In genomic region chr5:33656739-33657138, GRCm38 (mm10) we compare ENCODE assay signal across 10 mouse cellular contexts. TPM values are rescaled to one million over a fixed set of nuclear protein-coding genes. Genes with fewer than 3 reads are reported as not detected.
DNase-seq lines count a peak whose midpoint lies in the region; ATAC-seq and TF ChIP-seq lines count a peak whose summit lies in the region.
"Had no signal": no experiment of that assay in that cellular context is flagged by ENCODE, and none has a peak within 500 bp of the region (broad histone marks: within the 10 kb centered on the region; RNA-seq: fewer than 3 reads in every experiment).

No protein-coding gene starts in this region.

- TF ChIP-seq EP300 in heart, adult 2 months (IDR thresholded peaks at IDR 0.05; ENCODE audit: insufficient read depth, low read depth, low read length): no peak
- TF ChIP-seq EP300 in stomach, postnatal 0 days (optimal IDR thresholded peaks at IDR 0.05): no peak

- H3K9me3 ChIP-seq in liver, embryonic 11.5 days (ENCODE audit: control insufficient read depth, low read length): no peaks in the 10 kb centered on the region
- no peaks in the 10 kb centered on the region for H3K9me3 ChIP-seq in stomach, postnatal 0 days (ENCODE audit: control insufficient read depth, low read length)

- H3K4me3 ChIP-seq in heart, adult 2 months: peak overlapping the region; percentile 71
- H3K4me3 ChIP-seq in thymus, adult 2 months (ENCODE audit: control insufficient read depth, insufficient read depth, low read length): peak overlapping the region; percentile 74
- peak overlapping the region; percentile 87 for H3K4me3 ChIP-seq in liver, embryonic 11.5 days (ENCODE audit: low read depth, low read length)
- H3K4me3 ChIP-seq in stomach, postnatal 0 days (ENCODE audit: low read depth, low read length): peak overlapping the region; percentile 72

- peak overlapping the region; percentile 100 for H3K27ac ChIP-seq in heart, adult 2 months
- no peak overlapping the region for H3K27ac ChIP-seq in thymus, adult 2 months (ENCODE audit: control insufficient read depth, insufficient read depth, low read length)
- H3K27ac ChIP-seq in liver, embryonic 11.5 days (ENCODE audit: low read depth, low read length): peak overlapping the region; percentile 74; the same call in 1 of the 2 replicates
- peak overlapping the region; percentile 98 for H3K27ac ChIP-seq in stomach, postnatal 0 days (replicated peaks)

- H3K27me3 ChIP-seq in heart, adult 2 months (ENCODE audit: control insufficient read depth, insufficient read depth, low read length): no peaks in the 10 kb centered on the region
- no peaks in the 10 kb centered on the region for H3K27me3 ChIP-seq in thymus, adult 2 months (ENCODE audit: control insufficient read depth, insufficient read depth, low read length)
- no peaks in the 10 kb centered on the region for H3K27me3 ChIP-seq in liver, embryonic 11.5 days (replicated peaks; ENCODE audit: control insufficient read depth, insufficient read depth, low read length)
- H3K27me3 ChIP-seq in stomach, postnatal 0 days (ENCODE audit: control insufficient read depth, insufficient read depth, low read length): no peaks in the 10 kb centered on the region

- no peak for TF ChIP-seq CTCF in heart, adult 2 months (IDR thresholded peaks at IDR 0.05)
- TF ChIP-seq CTCF in thymus, adult 2 months (IDR thresholded peaks at IDR 0.05; ENCODE audit: borderline replicate concordance, control insufficient read depth, extremely low read depth, insufficient read depth, low read length, poor library complexity): no peak
- TF ChIP-seq CTCF in stomach, postnatal 0 days (IDR thresholded peaks at IDR 0.05; ENCODE audit: low read depth): no peak

- H3K9ac ChIP-seq in heart, adult 2 months (ENCODE audit: low read depth, low read length): peak overlapping the region; percentile 81
- peak overlapping the region; percentile 89 for H3K9ac ChIP-seq in liver, embryonic 11.5 days (ENCODE audit: low read depth, low read length)
- peak overlapping the region; percentile 77 for H3K9ac ChIP-seq in stomach, postnatal 0 days (ENCODE audit: low read length)

- no peaks in the 10 kb centered on the region for H3K36me3 ChIP-seq in heart, adult 2 months (ENCODE audit: control insufficient read depth, insufficient read depth, low read length)
- no peaks in the 10 kb centered on the region for H3K36me3 ChIP-seq in thymus, adult 2 months (ENCODE audit: control insufficient read depth, insufficient read depth, low read length)
- peaks cover 19% of the 10 kb centered on the region for H3K36me3 ChIP-seq in liver, embryonic 11.5 days (ENCODE audit: control insufficient read depth, insufficient read depth, low read length)
- H3K36me3 ChIP-seq in stomach, postnatal 0 days (ENCODE audit: control insufficient read depth, insufficient read depth, low read length): peaks cover 2% of the 10 kb centered on the region; the same call in 1 of the 2 replicates

- TF ChIP-seq POLR2A in heart, adult 2 months (IDR thresholded peaks at IDR 0.05; ENCODE audit: insufficient read depth, low read depth, low read length): no peak
- no peak for TF ChIP-seq POLR2A in thymus, adult 2 months (IDR thresholded peaks at IDR 0.05; ENCODE audit: control insufficient read depth, extremely low read depth, insufficient read depth, low read length, poor library complexity)

- intact Hi-C loops in heart, adult 2 months (cut with DNase I): loop anchor here (5.0 to 10.0 kb wide), 4 partner anchors 126 to 708 kb away; partner anchors contain the start of genes Fam193a, Letm1, Mxd4 and Nelfa
- intact Hi-C loops in heart, postnatal 25 days (cut with DNase I): loop anchor here (2.0 to 10.0 kb wide), 2 partner anchors 126 to 278 kb away; partner anchors contain the start of genes Letm1 and Nelfa

- H3K4me1 ChIP-seq in heart, adult 2 months (ENCODE audit: control insufficient read depth, insufficient read depth, low read length): peaks cover 8% of the 10 kb centered on the region
- H3K4me1 ChIP-seq in thymus, adult 2 months (replicated peaks; ENCODE audit: control insufficient read depth, insufficient read depth, low read length): peaks cover 13% of the 10 kb centered on the region
- peaks cover 21% of the 10 kb centered on the region for H3K4me1 ChIP-seq in liver, embryonic 11.5 days (replicated peaks; ENCODE audit: control insufficient read depth, insufficient read depth, low read length)
- H3K4me1 ChIP-seq in stomach, postnatal 0 days (replicated peaks; ENCODE audit: control insufficient read depth, insufficient read depth): 0 out of 2 replicates have a peak, but pooled peaks cover 4% of the 10 kb centered on the region

- ATAC-seq in liver, embryonic 11.5 days (replicated peaks; ENCODE audit: low FRiP score): no peak
- no peak for ATAC-seq in stomach, postnatal 0 days (ENCODE audit: low FRiP score, low TSS enrichment)

- no peak for DNase-seq in heart, adult 2 months
- no peak for DNase-seq in heart, postnatal 25 days (ENCODE audit: low spot score)
- DNase-seq in thymus, adult 2 months: no peak
- DNase-seq in thymus, postnatal 10 days (ENCODE audit: low spot score in 2 of 2): no peak
- no peak for DNase-seq in liver, embryonic 11.5 days (ENCODE audit: low spot score)
- DNase-seq in stomach, postnatal 0 days (ENCODE audit: low spot score): no peak
- DNase-seq in layer of hippocampus, postnatal 10 days (ENCODE audit: low spot score in 2 of 2): no peak
- no peak for DNase-seq in layer of hippocampus, postnatal 14 days (ENCODE audit: low spot score in 2 of 2)
- DNase-seq: cerebellum, postnatal 10 days; lung, postnatal 10 days had no signal

- WGBS in heart, adult 2 months: 7% methylated on average over 1 of the region's 1 CpGs
- WGBS in thymus, adult 2 months: 33% methylated on average over 1 of the region's 1 CpGs
- WGBS in liver, embryonic 11.5 days: 17% methylated on average over 1 of the region's 1 CpGs
- WGBS in stomach, postnatal 0 days: 25% methylated on average over 1 of the region's 1 CpGs

- peak overlapping the region; percentile 92 for H3K4me2 ChIP-seq in liver, embryonic 11.5 days
- peak overlapping the region; percentile 80 for H3K4me2 ChIP-seq in stomach, postnatal 0 days (replicated peaks; ENCODE audit: low read depth)

- no peaks in the 10 kb centered on the region for H3K79me2 ChIP-seq in heart, adult 2 months (replicated peaks; ENCODE audit: control insufficient read depth, insufficient read depth, low read length)

RNA-seq across cellular contexts. Expression of gene Tacc3, which starts 1.2 kb away (rescaled TPM):
- total RNA-seq in heart, adult 2 months (2021): 1 to 10 TPM; 1.4 to 3.1 TPM
- polyA plus RNA-seq in heart, adult 2 months (2012; rRNA removed): 1.8 and 2.6 TPM in 2 replicates
- total RNA-seq in heart, postnatal 25 days (2021): 1 to 10 TPM; 2.4 TPM
- 57.3 and 72.7 TPM in 2 replicates for polyA plus RNA-seq in thymus, adult 2 months (2012; rRNA removed)
- polyA plus RNA-seq in liver, embryonic 11.5 days (2014; fragmentation: Nextera tagmentation; extraction: Ambion mirVana): 229 and 255 TPM in 2 replicates
- polyA plus RNA-seq in stomach, postnatal 0 days (2015; fragmentation: Nextera tagmentation; extraction: Ambion mirVana): 33.8 and 44.0 TPM in 2 replicates
- total RNA-seq in layer of hippocampus, postnatal 10 days (2021): 10 to 100 TPM; 12.4 to 14.1 TPM
- total RNA-seq in layer of hippocampus, postnatal 14 days (2021): 10 to 100 TPM in 1 of 2 experiments, 1 to 10 TPM in 1; 9.8 to 12.0 TPM

RNA-seq across cellular contexts. Expression of gene Tmem129, which starts 1.5 kb away (rescaled TPM):
- total RNA-seq in heart, adult 2 months (2021): 10 to 100 TPM; 19.3 to 21.8 TPM
- 40.1 and 49.0 TPM in 2 replicates for polyA plus RNA-seq in heart, adult 2 months (2012; rRNA removed)
- 10 to 100 TPM; 19.8 to 20.2 TPM for total RNA-seq in heart, postnatal 25 days (2021)
- 71.6 and 78.0 TPM in 2 replicates for polyA plus RNA-seq in thymus, adult 2 months (2012; rRNA removed)
- 35.7 and 38.0 TPM in 2 replicates for polyA plus RNA-seq in liver, embryonic 11.5 days (2014; fragmentation: Nextera tagmentation; extraction: Ambion mirVana)
- 16.7 and 17.4 TPM in 2 replicates for polyA plus RNA-seq in stomach, postnatal 0 days (2015; fragmentation: Nextera tagmentation; extraction: Ambion mirVana)
- total RNA-seq in layer of hippocampus, postnatal 10 days (2021): 10 to 100 TPM; 21.4 to 22.4 TPM
- total RNA-seq in layer of hippocampus, postnatal 14 days (2021): 10 to 100 TPM; 21.7 to 25.5 TPM

RNA-seq across cellular contexts. Expression of gene Slbp, which starts 4.4 kb away (rescaled TPM):
- total RNA-seq in heart, adult 2 months (2021): 10 to 100 TPM; 10.6 to 12.7 TPM
- polyA plus RNA-seq in heart, adult 2 months (2012; rRNA removed): 7.7 and 13.8 TPM in 2 replicates
- 10 to 100 TPM; 15.3 to 16.2 TPM for total RNA-seq in heart, postnatal 25 days (2021)
- 87.4 and 132 TPM in 2 replicates for polyA plus RNA-seq in thymus, adult 2 months (2012; rRNA removed)
- 369 and 394 TPM in 2 replicates for polyA plus RNA-seq in liver, embryonic 11.5 days (2014; fragmentation: Nextera tagmentation; extraction: Ambion mirVana)
- 84.0 and 87.3 TPM in 2 replicates for polyA plus RNA-seq in stomach, postnatal 0 days (2015; fragmentation: Nextera tagmentation; extraction: Ambion mirVana)
- 10 to 100 TPM; 28.7 to 31.7 TPM for total RNA-seq in layer of hippocampus, postnatal 10 days (2021)
- total RNA-seq in layer of hippocampus, postnatal 14 days (2021): 10 to 100 TPM; 22.0 to 24.7 TPM

RNA-seq across cellular contexts. Expression of gene Gm9903, which starts 27.0 kb away (rescaled TPM):
- total RNA-seq in heart, adult 2 months (2021): 1 to 10 TPM; 1.0 to 1.1 TPM
- polyA plus RNA-seq in heart, adult 2 months (2012; rRNA removed): 2.1 and 2.5 TPM in 2 replicates
- total RNA-seq in heart, postnatal 25 days (2021): 1 to 10 TPM; 1.1 to 1.3 TPM
- polyA plus RNA-seq in thymus, adult 2 months (2012; rRNA removed): 0.56 and 0.82 TPM in 2 replicates
- 0.22 and 0.27 TPM in 2 replicates for polyA plus RNA-seq in liver, embryonic 11.5 days (2014; fragmentation: Nextera tagmentation; extraction: Ambion mirVana)
- polyA plus RNA-seq in stomach, postnatal 0 days (2015; fragmentation: Nextera tagmentation; extraction: Ambion mirVana): 0.25 and 0.42 TPM in 2 replicates
- total RNA-seq in layer of hippocampus, postnatal 10 days (2021): under 1 TPM in 1 of 2 experiments, not detected in 1; 0.73 TPM
- total RNA-seq in layer of hippocampus, postnatal 14 days (2021): under 1 TPM; 0.64 to 0.92 TPM

RNA-seq across cellular contexts. Expression of gene Fam53a, which starts 27.3 kb away (rescaled TPM):
- total RNA-seq in heart, adult 2 months (2021): 10 to 100 TPM; 26.1 to 26.9 TPM
- 19.7 and 22.8 TPM in 2 replicates for polyA plus RNA-seq in heart, adult 2 months (2012; rRNA removed)
- total RNA-seq in heart, postnatal 25 days (2021): 10 to 100 TPM; 24.6 to 25.2 TPM
- polyA plus RNA-seq in thymus, adult 2 months (2012; rRNA removed): 89.5 and 125 TPM in 2 replicates
- 62.5 and 63.6 TPM in 2 replicates for polyA plus RNA-seq in liver, embryonic 11.5 days (2014; fragmentation: Nextera tagmentation; extraction: Ambion mirVana)
- polyA plus RNA-seq in stomach, postnatal 0 days (2015; fragmentation: Nextera tagmentation; extraction: Ambion mirVana): 44.9 and 45.0 TPM in 2 replicates
- 10 to 100 TPM; 20.4 to 24.0 TPM for total RNA-seq in layer of hippocampus, postnatal 10 days (2021)
- total RNA-seq in layer of hippocampus, postnatal 14 days (2021): 10 to 100 TPM; 25.5 to 27.1 TPM
